Mouse (Mus musculus) gonadal fat pad, adult 2 months (tissue): ENCODE data around the gene Wdr83os. TPM values are rescaled to one million over a fixed set of nuclear protein-coding genes. Genes with fewer than 3 reads are reported as not detected.
"Not testable (repeated sequence)": the region's sequence is repeated elsewhere in the genome, so short reads cannot be mapped to it uniquely, and the experiment has no call there.

Source experiments
- DNase-seq: peaks from one replicate; pipeline ENCODE4 v3.0.0-alpha.2; 2012; ENCODE audit warnings: low read depth
- polyA plus RNA-seq: library from polyadenylated mRNA; depleted of rRNA; stranded (reverse); fragments of >200 nt; gene quantifications from 2 replicates; pipeline ENCODE4 v1.2.3, GENCODE M21; 2012; rRNA removed

Gene Wdr83os
- polyA plus RNA-seq, 1 experiment = 198 TPM

- peak; percentile 60 for DNase-seq
Measured at GRCm38 (mm10) chr8:85119052-85119981, 38.8 kb downstream of the Wdr83os start.

DNA sequence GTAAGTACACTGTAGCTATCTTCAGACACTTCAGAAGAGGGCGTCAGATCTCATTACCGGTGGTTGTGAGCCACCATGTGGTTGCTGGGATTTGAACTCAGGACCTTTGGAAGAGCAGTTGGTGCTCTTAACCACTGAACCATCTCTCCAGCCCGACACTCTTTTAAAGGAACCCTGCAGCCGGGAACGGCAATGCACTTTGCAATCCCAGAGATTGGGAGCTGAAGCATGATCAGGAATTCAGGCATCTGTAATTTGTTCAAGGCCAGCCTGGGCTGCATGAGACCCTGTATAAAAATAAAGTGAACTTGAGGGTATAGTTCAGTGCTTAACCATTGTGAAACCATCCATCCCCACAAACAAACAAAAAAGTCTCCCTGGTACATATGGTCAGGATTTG, 39.7 kb downstream of the Wdr83os start:
- not testable (repeated sequence) for DNase-seq

- no peak for DNase-seq
Measured at GRCm38 (mm10) chr8:85122995-85123394, 42.5 kb downstream of the Wdr83os start, which contains the start of gene Zfp791. Zfp791 (minus strand) TSS chr8:85123095.

- no peak for DNase-seq
Measured at GRCm38 (mm10) chr8:85123691-85124090, 43.2 kb downstream of the Wdr83os start.

Other genes starting within 250 kb of the Wdr83os start
- 14.6 and 21.4 TPM in 2 replicates for gene Gadd45gip1, start 249.2 kb upstream of the Wdr83os start, polyA plus RNA-seq
- gene Rad23a, start 240.1 kb upstream of the Wdr83os start, polyA plus RNA-seq = 75.1 and 88.9 TPM in 2 replicates
- 563 and 854 TPM in 2 replicates for gene Calr, start 233.8 kb upstream of the Wdr83os start, polyA plus RNA-seq
- gene Farsa, start 223.8 kb upstream of the Wdr83os start, polyA plus RNA-seq = 44.7 and 52.1 TPM in 2 replicates
- gene Syce2, start 208.6 kb upstream of the Wdr83os start, polyA plus RNA-seq = 3.3 and 3.7 TPM in 2 replicates
- gene Gcdh, start 186.8 kb upstream of the Wdr83os start, polyA plus RNA-seq = 102 and 104 TPM in 2 replicates
- gene Klf1, start 178.8 kb upstream of the Wdr83os start, polyA plus RNA-seq = 0.67 and 0.69 TPM in 2 replicates
- gene Dnase2a, start 172.2 kb upstream of the Wdr83os start, polyA plus RNA-seq = 29.5 and 30.8 TPM in 2 replicates
- gene Mast1, start 143.4 kb upstream of the Wdr83os start, polyA plus RNA-seq = 0.56 and 0.66 TPM in 2 replicates
- gene Rtbdn, start 133.7 kb upstream of the Wdr83os start, polyA plus RNA-seq = not detected in 2 replicates
- gene Gm49661, start 111.3 kb upstream of the Wdr83os start, polyA plus RNA-seq = 3.3 and 6.8 TPM in 2 replicates
- gene Prdx2, start 111.2 kb upstream of the Wdr83os start, polyA plus RNA-seq = 191 and 202 TPM in 2 replicates
- 44.0 and 58.8 TPM in 2 replicates for gene Rnaseh2a, start 111.0 kb upstream of the Wdr83os start, polyA plus RNA-seq
- gene Junb, start 102.0 kb upstream of the Wdr83os start, polyA plus RNA-seq = 37.2 and 42.8 TPM in 2 replicates
- gene Hook2, start 90.1 kb upstream of the Wdr83os start, polyA plus RNA-seq = 16.5 and 24.7 TPM in 2 replicates
- gene Best2, start 66.2 kb upstream of the Wdr83os start, polyA plus RNA-seq = not detected in 2 replicates
- 154 and 168 TPM in 2 replicates for gene Asna1, start 55.5 kb upstream of the Wdr83os start, polyA plus RNA-seq
- gene Trir, start 53.9 kb upstream of the Wdr83os start, polyA plus RNA-seq = 64.2 and 100 TPM in 2 replicates
- 84.8 and 89.2 TPM in 2 replicates for gene Tnpo2, start 43.8 kb upstream of the Wdr83os start, polyA plus RNA-seq
- 56.8 and 59.4 TPM in 2 replicates for gene Fbxw9, start 20.7 kb upstream of the Wdr83os start, polyA plus RNA-seq
- gene Gm5741, start 12.8 kb upstream of the Wdr83os start, polyA plus RNA-seq = 1.5 and 1.9 TPM in 2 replicates
- 44.5 and 48.3 TPM in 2 replicates for gene Dhps, start 9.0 kb upstream of the Wdr83os start, polyA plus RNA-seq
- 33.8 and 35.7 TPM in 2 replicates for gene Wdr83, start 566 bp downstream of the Wdr83os start, polyA plus RNA-seq
- gene Man2b1, start 2.5 kb downstream of the Wdr83os start, polyA plus RNA-seq = 133 and 184 TPM in 2 replicates
- gene Zfp791, start 42.4 kb downstream of the Wdr83os start, polyA plus RNA-seq = 2.5 and 2.7 TPM in 2 replicates
- gene Cks1brt, start 71.2 kb downstream of the Wdr83os start, polyA plus RNA-seq = not detected in 2 replicates
- gene Olfr371, start 145.2 kb downstream of the Wdr83os start, polyA plus RNA-seq = not detected in 2 replicates
- 13.8 and 15.0 TPM in 2 replicates for gene Orc6, start 218.9 kb downstream of the Wdr83os start, polyA plus RNA-seq
- gene Vps35, start 219.1 kb downstream of the Wdr83os start, polyA plus RNA-seq = 30.7 and 33.1 TPM in 2 replicates